In the genomic region with DNA sequence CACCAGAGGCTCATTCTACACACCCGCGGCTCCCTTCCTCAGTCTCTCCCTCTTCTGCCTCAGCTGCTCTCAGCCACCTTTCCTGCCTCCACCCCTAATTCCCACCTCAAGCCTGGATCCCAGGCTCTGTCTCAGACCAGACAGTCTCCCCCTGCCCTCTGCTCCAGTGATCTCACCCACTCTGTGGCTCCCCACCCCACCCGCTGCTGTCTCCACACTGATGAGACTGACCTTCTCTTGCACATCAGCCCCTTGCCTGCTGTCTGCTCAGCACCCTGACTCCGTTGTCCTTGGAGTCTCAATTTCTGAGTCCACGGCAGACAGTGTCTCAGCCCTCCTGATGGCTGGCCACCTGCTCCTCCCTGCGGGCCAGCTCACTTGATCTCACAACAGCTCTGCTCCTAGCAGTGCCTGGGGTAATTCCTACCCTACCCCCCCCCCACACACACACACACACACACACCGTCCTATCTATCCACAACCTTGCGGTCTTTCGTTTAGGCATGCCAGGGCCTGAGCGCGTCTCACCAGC, we compare ENCODE assay signal across 14 mouse cellular contexts. TPM values are rescaled to one million over a fixed set of nuclear protein-coding genes. Genes with fewer than 3 reads are reported as not detected.
DNase-seq lines count a peak whose midpoint lies in the region; ATAC-seq and TF ChIP-seq lines count a peak whose summit lies in the region.
"Had no signal": no experiment of that assay in that cellular context is flagged by ENCODE, and none has a peak within 500 bp of the region (broad histone marks: within the 10 kb centered on the region; RNA-seq: fewer than 3 reads in every experiment).

No protein-coding gene starts in this region.

- H3K79me2 ChIP-seq in myocyte (ENCODE audit: control insufficient read depth, insufficient read depth): no peaks in the 10 kb centered on the region

- peak overlapping the region; percentile 62; the same call in 1 of the 2 replicates for H3K9ac ChIP-seq in heart, embryonic 13.5 days
- H3K9ac ChIP-seq in hindbrain, embryonic 11.5 days (ENCODE audit: low read depth, low read length): no peak overlapping the region
- H3K9ac ChIP-seq: liver, embryonic 13.5 days had no signal

- H3K36me3 ChIP-seq in heart, embryonic 13.5 days: peaks cover 10% of the 10 kb centered on the region
- no peaks in the 10 kb centered on the region for H3K36me3 ChIP-seq in hindbrain, embryonic 11.5 days (ENCODE audit: control insufficient read depth, insufficient read depth, low read length)
- no peaks in the 10 kb centered on the region for H3K36me3 ChIP-seq in myocyte (ENCODE audit: control insufficient read depth, insufficient read depth)
- H3K36me3 ChIP-seq: liver, embryonic 13.5 days had no signal

- no peak overlapping the region for H3ac ChIP-seq in myocyte (ENCODE audit: control insufficient read depth, insufficient read length)

- peaks cover 65% of the 10 kb centered on the region for H3K4me1 ChIP-seq in heart, embryonic 13.5 days
- peaks cover 71% of the 10 kb centered on the region for H3K4me1 ChIP-seq in cerebellum, adult 2 months (ENCODE audit: control insufficient read depth, insufficient read depth, low read length)
- peaks cover 33% of the 10 kb centered on the region for H3K4me1 ChIP-seq in hindbrain, embryonic 11.5 days (replicated peaks; ENCODE audit: control insufficient read depth, insufficient read depth, low read length)

- TF ChIP-seq POLR2A in cerebellum, adult 2 months (IDR thresholded peaks at IDR 0.05; ENCODE audit: borderline replicate concordance, insufficient read depth, low read length): no peak
- TF ChIP-seq POLR2A in myocyte (IDR thresholded peaks at IDR 0.05; ENCODE audit: insufficient read length, low read depth): no peak

- WGBS in heart, embryonic 13.5 days: 55% methylated on average over 11 of the region's 11 CpGs
- WGBS in cerebellum, adult 2 months: 13% methylated on average over 11 of the region's 11 CpGs
- WGBS in hindbrain, embryonic 11.5 days: 51% methylated on average over 11 of the region's 11 CpGs

- H3K4me2 ChIP-seq in heart, embryonic 13.5 days: no peak overlapping the region
- H3K4me2 ChIP-seq in hindbrain, embryonic 11.5 days (replicated peaks; ENCODE audit: low read depth, low read length): no peak overlapping the region
- no peak overlapping the region for H3K4me2 ChIP-seq in myocyte (ENCODE audit: low read depth)
- H3K4me2 ChIP-seq: liver, embryonic 13.5 days had no signal

- 0 out of 2 replicates have a peak overlapping the region, but pooled peaks have one; percentile 1 for H3K27ac ChIP-seq in heart, embryonic 13.5 days (replicated peaks)
- no peak overlapping the region for H3K27ac ChIP-seq in cerebellum, adult 2 months (ENCODE audit: insufficient read depth, low read length)
- peak overlapping the region; percentile 51; the same call in 1 of the 2 replicates for H3K27ac ChIP-seq in hindbrain, embryonic 11.5 days (ENCODE audit: low read depth, low read length)
- H3K27ac ChIP-seq: liver, embryonic 13.5 days had no signal

- H3K4me3 ChIP-seq in heart, embryonic 13.5 days: no peak overlapping the region
- H3K4me3 ChIP-seq in cerebellum, adult 2 months (replicated peaks; ENCODE audit: insufficient read depth, low read depth, low read length): no peak overlapping the region
- no peak overlapping the region for H3K4me3 ChIP-seq in hindbrain, embryonic 11.5 days (ENCODE audit: low read depth, low read length)
- H3K4me3 ChIP-seq in myocyte: no peak overlapping the region
- H3K4me3 ChIP-seq: liver, embryonic 13.5 days; megakaryocyte, embryonic 14.5 days had no signal

- DNase-seq in heart, adult 11 months: no peak
- peak; percentile 83 to 89 for DNase-seq in cerebellum, adult 2 months
- no peak for DNase-seq in hindbrain, embryonic 11.5 days (ENCODE audit: low spot score)
- no peak for DNase-seq in right cerebral cortex, postnatal 36 days (ENCODE audit: low spot score in 2 of 2)
- DNase-seq in lung, postnatal 36 days: no peak
- DNase-seq in spleen, adult 12 weeks (ENCODE audit: low spot score): no peak
- DNase-seq: embryo, embryonic 11 days; gastrocnemius, postnatal 25 days; layer of hippocampus, postnatal 36 days; liver, embryonic 13.5 days had no signal

- ATAC-seq in heart, embryonic 13.5 days (ENCODE audit: extremely low read depth, insufficient number of reproducible peaks, low FRiP score, low TSS enrichment): no peak
- ATAC-seq in hindbrain, embryonic 11.5 days (ENCODE audit: low FRiP score): no peak
- ATAC-seq: activated CD4-positive, CD25-positive, alpha-beta regulatory T cell, adult 4 months had no signal

- TF ChIP-seq CTCF in cerebellum, adult 2 months (IDR thresholded peaks at IDR 0.05; ENCODE audit: borderline replicate concordance, insufficient read depth, low read depth, low read length): no peak

- H3K9me3 ChIP-seq in heart, embryonic 13.5 days: no peaks in the 10 kb centered on the region
- H3K9me3 ChIP-seq in hindbrain, embryonic 11.5 days (ENCODE audit: control insufficient read depth, low read length): no peaks in the 10 kb centered on the region
- H3K9me3 ChIP-seq: liver, embryonic 13.5 days; megakaryocyte, embryonic 14.5 days had no signal

- H3K27me3 ChIP-seq in heart, embryonic 13.5 days (replicated peaks): no peaks in the 10 kb centered on the region
- H3K27me3 ChIP-seq in cerebellum, adult 2 months (ENCODE audit: control insufficient read depth, insufficient read depth, low read length): no peaks in the 10 kb centered on the region
- H3K27me3 ChIP-seq in hindbrain, embryonic 11.5 days (ENCODE audit: control insufficient read depth, insufficient read depth, low read length): no peaks in the 10 kb centered on the region
- H3K27me3 ChIP-seq in myocyte (ENCODE audit: control insufficient read depth, insufficient read depth, insufficient read length): no peaks in the 10 kb centered on the region
- H3K27me3 ChIP-seq: liver, embryonic 13.5 days had no signal

TF ChIP-seq in myocyte, 11 proteins besides CTCF, POLR2A, EP300 and RAD21:
- peak; percentile 7 for TF ChIP-seq POLR2AphosphoS2 (IDR thresholded peaks at IDR 0.05; ENCODE audit: insufficient read length, low read depth)
- TF ChIP-seq MYOG (IDR thresholded peaks at IDR 0.05; ENCODE audit: control insufficient read depth in 1 of 3, insufficient read depth in 1 of 3, insufficient read length in 2 of 3, low read depth in 2 of 3): peak in 1 of 3 experiments; percentile 28
- TF ChIP-seq REST (IDR thresholded peaks at IDR 0.05; ENCODE audit: insufficient read depth, insufficient read length): no peak
- no peak for TF ChIP-seq TCF12 (IDR thresholded peaks at IDR 0.05; ENCODE audit: insufficient read depth, poor library complexity, severe bottlenecking)
- TF ChIP-seq MYOD1 (IDR thresholded peaks at IDR 0.05; ENCODE audit: control insufficient read depth in 1 of 3, insufficient read length in 2 of 3, low read depth in 2 of 3): peak in 2 of 3 experiments; percentile 27 to 30

RNA-seq across cellular contexts. Expression of a gene that starts 37.3 kb away (rescaled TPM):
- polyA plus RNA-seq in heart, embryonic 13.5 days (2015; fragmentation: Nextera tagmentation; extraction: Ambion mirVana): 15.3 and 18.2 TPM in 2 replicates
- 52.7 and 55.5 TPM in 2 replicates for polyA plus RNA-seq in cerebellum, adult 2 months (2012; rRNA removed)
- polyA plus RNA-seq in hindbrain, embryonic 11.5 days (2014; fragmentation: Nextera tagmentation; extraction: Ambion mirVana): 13.8 and 14.5 TPM in 2 replicates
- polyA plus RNA-seq in myocyte (2012; fragmentation: generic; extraction: Trizol): 34.7 TPM
- polyA plus RNA-seq: activated CD4-positive, CD25-positive, alpha-beta regulatory T cell, adult 4 months had no signal

Comparison
In these comparisons a context has a peak if more than half of its experiments do, and no peak if none do; other contexts are left out.
1. DNase-seq: peak in cerebellum, adult 2 months (2 of 2); none in heart, adult 11 months (single experiment), hindbrain, embryonic 11.5 days (single experiment), right cerebral cortex, postnatal 36 days (0 of 2), lung, postnatal 36 days (single experiment) and spleen, adult 12 weeks (single experiment).